In the genomic region with DNA sequence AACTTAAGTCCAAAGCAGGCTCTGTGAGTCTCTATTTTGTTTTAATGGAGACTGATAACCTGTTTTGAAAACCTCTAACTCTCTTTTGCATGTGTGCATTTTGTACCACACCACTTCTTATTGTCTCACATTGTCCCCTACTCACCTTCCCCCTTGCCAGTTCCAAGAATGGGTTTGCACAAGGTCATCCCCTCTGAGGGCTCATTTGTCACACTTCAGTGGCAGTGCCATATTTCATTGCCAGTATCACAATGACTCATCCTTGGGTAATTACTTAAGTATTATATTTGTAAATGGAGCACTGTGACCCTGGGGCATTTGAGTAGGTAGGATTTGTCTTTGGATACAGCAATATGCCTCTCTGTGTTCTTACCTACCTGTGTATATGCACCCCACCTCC, we compare ENCODE assay signal across 15 mouse cellular contexts.
"Had no signal": no experiment of that assay in that cellular context is flagged by ENCODE, and none has a peak within 500 bp of the region (broad histone marks: within the 10 kb centered on the region; RNA-seq: fewer than 3 reads in every experiment).

No protein-coding gene starts in this region.

- H3K27ac ChIP-seq: kidney, postnatal 0 days; left cerebral cortex, adult 2 months; liver, embryonic 13.5 days; stomach, embryonic 15.5 days had no signal

- H3K4me2 ChIP-seq: liver, embryonic 13.5 days; midbrain, embryonic 11.5 days; stomach, embryonic 15.5 days had no signal

- H3K9ac ChIP-seq: liver, embryonic 13.5 days; stomach, embryonic 15.5 days had no signal

- H3K9me3 ChIP-seq: liver, embryonic 13.5 days; stomach, embryonic 15.5 days had no signal

- H3K27me3 ChIP-seq: liver, embryonic 13.5 days; stomach, embryonic 15.5 days had no signal

- H3K36me3 ChIP-seq: liver, embryonic 13.5 days; stomach, embryonic 15.5 days had no signal

- H3K4me3 ChIP-seq: left cerebral cortex, adult 2 months; liver, embryonic 13.5 days; stomach, embryonic 15.5 days had no signal

- H3K4me1 ChIP-seq: liver, embryonic 13.5 days; stomach, embryonic 15.5 days had no signal

- DNase-seq: kidney, adult 9 months; kidney, postnatal 25 days; layer of hippocampus, postnatal 36 days; liver, embryonic 13.5 days; lung, adult 2 months; lung, postnatal 14 days; lung, postnatal 4 days; right cerebral cortex, postnatal 25 days; spleen, adult 18-20 months; thymus, adult 18-20 months; thymus, postnatal 36 days had no signal
